Mouse (Mus musculus): ENCODE results near the gene Rtkn2. TPM values are rescaled to one million over a fixed set of nuclear protein-coding genes. Genes with fewer than 3 reads are reported as not detected.

The Rtkn2 gene
- total RNA-seq, 2 experiments from 2014 or later, result 2.2 to 3.0 TPM

GRCm38 (mm10) chr10:68039641-68040205, 60.4 kb downstream of the Rtkn2 start:
- DNase-seq, result no peak

- no peak for DNase-seq
Measured at GRCm38 (mm10) chr10:68040394-68040793, 61.0 kb downstream of the Rtkn2 start.

GRCm38 (mm10) chr10:68043973-68044372, 64.6 kb downstream of the Rtkn2 start:
- DNase-seq, result no peak

GRCm38 (mm10) chr10:68044864-68045263, 65.5 kb downstream of the Rtkn2 start:
- DNase-seq, result no peak

- no peak for DNase-seq
Measured at GRCm38 (mm10) chr10:68048641-68049305, 69.4 kb downstream of the Rtkn2 start.

- DNase-seq, result no peak
Measured at GRCm38 (mm10) chr10:68050882-68051281, 71.5 kb downstream of the Rtkn2 start.

- DNase-seq, result no peak
Measured at GRCm38 (mm10) chr10:68051316-68051933, 72.1 kb downstream of the Rtkn2 start.

- DNase-seq, result no peak
Measured at GRCm38 (mm10) chr10:68052307-68052706, 72.9 kb downstream of the Rtkn2 start.

GRCm38 (mm10) chr10:68054131-68054530, 74.8 kb downstream of the Rtkn2 start:
- DNase-seq, result no peak

- no peak for DNase-seq
Measured at GRCm38 (mm10) chr10:68054706-68055105, 75.3 kb downstream of the Rtkn2 start.

GRCm38 (mm10) chr10:68057841-68058240, 78.5 kb downstream of the Rtkn2 start:
- DNase-seq, result no peak

GRCm38 (mm10) chr10:68058378-68058777, 79.0 kb downstream of the Rtkn2 start:
- no peak for DNase-seq

- peak; percentile 41 for DNase-seq
Measured at GRCm38 (mm10) chr10:68060590-68061248, 81.3 kb downstream of the Rtkn2 start.

- no peak for DNase-seq
Measured at GRCm38 (mm10) chr10:68061249-68061615, 81.9 kb downstream of the Rtkn2 start.

- no peak for DNase-seq
Measured at GRCm38 (mm10) chr10:68063806-68064545, 84.6 kb downstream of the Rtkn2 start.

GRCm38 (mm10) chr10:68064571-68064970, 85.2 kb downstream of the Rtkn2 start:
- DNase-seq, result no peak

- no peak for DNase-seq
Measured at GRCm38 (mm10) chr10:68066173-68066572, 86.8 kb downstream of the Rtkn2 start.

GRCm38 (mm10) chr10:68067961-68068360, 88.6 kb downstream of the Rtkn2 start:
- no peak for DNase-seq

GRCm38 (mm10) chr10:68068426-68068825, 89.1 kb downstream of the Rtkn2 start:
- DNase-seq, result no peak

- DNase-seq, result no peak
Measured at GRCm38 (mm10) chr10:68071041-68071440, 91.7 kb downstream of the Rtkn2 start.

- DNase-seq, result no peak
Measured at GRCm38 (mm10) chr10:68072626-68073025, 93.3 kb downstream of the Rtkn2 start.

- no peak for DNase-seq
Measured at GRCm38 (mm10) chr10:68074291-68074690, 94.9 kb downstream of the Rtkn2 start.

GRCm38 (mm10) chr10:68075181-68075580, 95.8 kb downstream of the Rtkn2 start:
- DNase-seq, result no peak

All from gastrocnemius, postnatal 10 days (tissue).